Mouse (Mus musculus) G1E (cell line): ENCODE data around the gene Ank.

Experiments used
- CTCF ChIP-seq: IDR thresholded peaks from 2 replicates; pipeline ENCODE4 v1.5.1; 2012; ENCODE audit warnings: low read depth, low read length, inconsistent platforms, mixed read lengths
- GATA1 ChIP-seq: IDR thresholded peaks from 2 replicates; pipeline ENCODE4 v1.6.1; 2012; ENCODE audit warnings: borderline replicate concordance, low read length, inconsistent platforms, mixed read lengths
- POLR2AphosphoS5 ChIP-seq: IDR thresholded peaks from 2 replicates; pipeline ENCODE4 v1.6.1; 2012; ENCODE audit warnings: low read depth, low read length, inconsistent platforms; ENCODE audit not compliant: insufficient replicate concordance
- TAL1 ChIP-seq: conservative IDR thresholded peaks from 2 replicates; pipeline ENCODE4 v1.6.1; 2012; ENCODE audit warnings: low read depth, low read length, inconsistent platforms, mixed read lengths

- TF ChIP-seq CTCF = no peak
- TF ChIP-seq POLR2AphosphoS5 = no peak
- no peak for TF ChIP-seq GATA1
- TF ChIP-seq TAL1 = no peak
Observed at GRCm38 (mm10) chr15:27461336-27462245, 4.9 kb upstream of the Ank start.
